Mouse (Mus musculus): ENCODE results near the gene Zc3h12d. TPM values are rescaled to one million over a fixed set of nuclear protein-coding genes. Genes with fewer than 3 reads are reported as not detected.

Gene Zc3h12d
- 0.16 and 0.17 TPM in 2 replicates for polyA plus RNA-seq (2015; fragmentation: Nextera tagmentation; extraction: Ambion mirVana)

DNA sequence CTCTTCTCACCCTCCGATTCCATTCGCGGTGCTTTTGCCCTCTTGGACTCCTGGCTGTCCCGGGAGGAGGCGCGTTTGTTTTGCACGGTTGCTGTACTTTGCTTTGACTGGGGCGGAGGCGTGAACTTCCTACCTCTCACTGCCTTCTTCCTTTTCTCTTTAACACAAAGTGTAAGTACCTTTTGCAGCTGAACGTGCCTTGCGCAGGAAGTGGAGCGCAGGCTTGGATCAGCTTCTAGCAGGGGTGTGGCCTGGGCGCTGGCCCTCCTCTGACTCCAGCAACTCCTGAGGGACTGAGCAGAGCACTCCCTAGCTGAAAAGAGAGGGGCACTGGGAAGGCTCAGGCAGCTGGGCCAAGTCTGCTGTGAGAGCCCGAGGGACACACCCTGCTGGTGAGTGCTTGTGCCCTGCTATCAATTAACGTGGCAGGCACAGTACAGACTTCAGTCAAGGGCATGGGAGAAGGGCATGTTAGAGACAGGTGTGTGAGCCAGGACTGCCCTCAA, at the start of gene Zc3h12d:
TSS of gene Zc3h12d (plus strand) at position 300 of the 506 bp plus-strand sequence.
- peak within 1 kb of the TSS; percentile 51 for H3K9ac ChIP-seq (replicated peaks; ENCODE audit: low read length)
- under 1% methylated on average over 15 of the region's 15 CpGs for WGBS

DNA sequence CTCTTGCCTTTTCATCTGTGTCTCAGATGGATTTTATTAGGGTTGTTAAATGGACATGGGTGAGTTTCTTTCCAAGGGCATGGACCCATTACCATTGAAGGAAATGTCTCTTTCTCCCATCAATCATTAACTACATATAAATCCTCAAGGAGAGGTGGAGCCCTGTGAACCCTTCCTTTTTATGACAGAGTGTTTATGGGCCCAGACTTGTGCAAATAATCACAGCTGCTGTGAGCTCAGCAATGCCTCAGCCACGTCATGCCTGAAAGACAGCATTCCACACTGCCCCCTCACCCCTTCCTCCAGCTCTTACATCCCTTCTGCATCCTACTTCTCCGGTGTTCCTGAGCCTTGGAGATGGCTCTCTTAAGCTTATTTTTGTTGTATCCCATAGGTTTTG, 45.0 kb upstream of the Zc3h12d start:
- 41% methylated on average over 2 of the region's 2 CpGs for WGBS
- Histone ChIP-seq H3K4me2 (replicated peaks; ENCODE audit: low read depth, low read length) (no peak overlapping the region), H3K4me3 (ENCODE audit: low read length) (no peak overlapping the region), H3K27me3 (ENCODE audit: insufficient read depth, low read length) (no peaks in the 10 kb centered on the region), H3K4me1 (ENCODE audit: insufficient read depth, low read length) (peaks cover 3% of the 10 kb centered on the region; the same call in 1 of the 2 replicates), H3K9me3 (ENCODE audit: low read length) (no peaks in the 10 kb centered on the region), H3K27ac (ENCODE audit: low read length) (no peak overlapping the region), H3K9ac (replicated peaks; ENCODE audit: low read length) (no peak overlapping the region), H3K36me3 (ENCODE audit: insufficient read depth, low read length) (peaks cover 15% of the 10 kb centered on the region)
- no peak for ATAC-seq (ENCODE audit: low FRiP score, low TSS enrichment)

More for the DNA sequence above, at the start of gene Zc3h12d:
- ATAC-seq (ENCODE audit: low FRiP score, low TSS enrichment): peak; percentile 94
- no peaks in the 10 kb centered on the region for H3K9me3 ChIP-seq (ENCODE audit: low read length)
- H3K27me3 ChIP-seq (ENCODE audit: insufficient read depth, low read length): no peaks in the 10 kb centered on the region
- no peaks in the 10 kb centered on the region for H3K36me3 ChIP-seq (ENCODE audit: insufficient read depth, low read length)
- peaks cover 11% of the 10 kb centered on the region for H3K4me1 ChIP-seq (ENCODE audit: insufficient read depth, low read length)
- H3K27ac ChIP-seq (ENCODE audit: low read length): no peak within 1 kb of the TSS
- H3K4me2 ChIP-seq (replicated peaks; ENCODE audit: low read depth, low read length): peak within 1 kb of the TSS; percentile 63
- peak within 1 kb of the TSS; percentile 39 for H3K4me3 ChIP-seq (ENCODE audit: low read length)

DNA sequence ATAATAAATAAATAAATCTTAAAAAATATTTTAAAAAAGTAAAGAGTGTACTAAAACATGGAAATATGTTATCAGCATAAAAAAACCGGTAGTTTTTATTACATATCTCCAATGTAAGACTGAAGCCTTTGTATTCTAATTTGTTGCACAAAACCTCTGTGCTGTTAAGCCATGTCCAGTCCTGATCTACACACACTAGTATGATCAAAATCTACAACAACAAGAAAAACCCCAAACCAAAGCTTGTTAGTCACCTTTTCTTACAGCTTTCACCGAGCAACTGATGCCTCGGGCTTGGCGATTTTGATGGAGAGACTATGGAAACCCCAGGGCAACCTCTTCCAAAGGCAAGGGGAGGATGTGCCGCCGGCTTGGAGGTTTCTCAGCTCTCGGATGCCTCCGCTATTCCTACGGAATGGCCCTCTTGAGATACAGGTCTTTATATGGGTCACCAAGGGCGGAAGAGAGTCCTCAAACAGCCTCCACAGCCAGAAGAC, 40.0 kb upstream of the Zc3h12d start:
- no peaks in the 10 kb centered on the region for H3K9me3 ChIP-seq (ENCODE audit: low read length)
- peak overlapping the region; percentile 80 for H3K4me3 ChIP-seq (ENCODE audit: low read length)
- peak overlapping the region; percentile 87 for H3K9ac ChIP-seq (replicated peaks; ENCODE audit: low read length)
- WGBS: under 1% methylated on average over 10 of the region's 10 CpGs
- peak overlapping the region; percentile 41; the same call in 1 of the 2 replicates for H3K27ac ChIP-seq (ENCODE audit: low read length)
- H3K36me3 ChIP-seq (ENCODE audit: insufficient read depth, low read length): peaks cover 26% of the 10 kb centered on the region
- H3K27me3 ChIP-seq (ENCODE audit: insufficient read depth, low read length): no peaks in the 10 kb centered on the region
- H3K4me1 ChIP-seq (ENCODE audit: insufficient read depth, low read length): peaks cover 13% of the 10 kb centered on the region
- peak; percentile 23; the same call in 1 of the 2 replicates for ATAC-seq (ENCODE audit: low FRiP score, low TSS enrichment)
- peak overlapping the region; percentile 59 for H3K4me2 ChIP-seq (replicated peaks; ENCODE audit: low read depth, low read length)

- Histone ChIP-seq H3K36me3 (ENCODE audit: insufficient read depth, low read length) (peaks cover 27% of the 10 kb centered on the region), H3K9me3 (ENCODE audit: low read length) (no peaks in the 10 kb centered on the region), H3K4me2 (replicated peaks; ENCODE audit: low read depth, low read length) (peak within 1 kb of the TSS; percentile 64), H3K4me3 (ENCODE audit: low read length) (peak within 1 kb of the TSS; percentile 80), H3K9ac (replicated peaks; ENCODE audit: low read length) (peak within 1 kb of the TSS; percentile 87), H3K27me3 (ENCODE audit: insufficient read depth, low read length) (no peaks in the 10 kb centered on the region), H3K27ac (ENCODE audit: low read length) (peak within 1 kb of the TSS; percentile 41; the same call in 1 of the 2 replicates), H3K4me1 (ENCODE audit: insufficient read depth, low read length) (peaks cover 13% of the 10 kb centered on the region)
- peak; percentile 94 for ATAC-seq (ENCODE audit: low FRiP score, low TSS enrichment)
- WGBS: under 1% methylated on average over 52 of the region's 52 CpGs
Measured at GRCm38 (mm10) chr10:7792751-7793385, 39.4 kb upstream of the Zc3h12d start, which contains the start of the genes Ginm1 and Ppil4. TSS of gene Ginm1 (minus strand) at chr10:7792824. TSS of gene Ppil4 (plus strand) at chr10:7792891.

- Histone ChIP-seq H3K4me2 (replicated peaks; ENCODE audit: low read depth, low read length) (no peak overlapping the region), H3K9ac (replicated peaks; ENCODE audit: low read length) (no peak overlapping the region), H3K4me3 (ENCODE audit: low read length) (no peak overlapping the region), H3K27me3 (ENCODE audit: insufficient read depth, low read length) (no peaks in the 10 kb centered on the region), H3K36me3 (ENCODE audit: insufficient read depth, low read length) (peaks cover 58% of the 10 kb centered on the region), H3K9me3 (ENCODE audit: low read length) (no peaks in the 10 kb centered on the region), H3K4me1 (ENCODE audit: insufficient read depth, low read length) (no peaks in the 10 kb centered on the region), H3K27ac (ENCODE audit: low read length) (no peak overlapping the region)
- ATAC-seq (ENCODE audit: low FRiP score, low TSS enrichment): no peak
- 92% methylated on average over 3 of the region's 3 CpGs for WGBS
Measured at GRCm38 (mm10) chr10:7801258-7801657, 31.0 kb upstream of the Zc3h12d start.

GRCm38 (mm10) chr10:7802519-7803140, 29.6 kb upstream of the Zc3h12d start:
- Histone ChIP-seq H3K27ac (ENCODE audit: low read length) (no peak overlapping the region), H3K4me2 (replicated peaks; ENCODE audit: low read depth, low read length) (no peak overlapping the region), H3K36me3 (ENCODE audit: insufficient read depth, low read length) (peaks cover 50% of the 10 kb centered on the region), H3K27me3 (ENCODE audit: insufficient read depth, low read length) (no peaks in the 10 kb centered on the region), H3K9ac (replicated peaks; ENCODE audit: low read length) (no peak overlapping the region), H3K4me3 (ENCODE audit: low read length) (no peak overlapping the region), H3K4me1 (ENCODE audit: insufficient read depth, low read length) (no peaks in the 10 kb centered on the region), H3K9me3 (ENCODE audit: low read length) (no peaks in the 10 kb centered on the region)
- 89% methylated on average over 2 of the region's 2 CpGs for WGBS
- ATAC-seq (ENCODE audit: low FRiP score, low TSS enrichment): no peak

DNA sequence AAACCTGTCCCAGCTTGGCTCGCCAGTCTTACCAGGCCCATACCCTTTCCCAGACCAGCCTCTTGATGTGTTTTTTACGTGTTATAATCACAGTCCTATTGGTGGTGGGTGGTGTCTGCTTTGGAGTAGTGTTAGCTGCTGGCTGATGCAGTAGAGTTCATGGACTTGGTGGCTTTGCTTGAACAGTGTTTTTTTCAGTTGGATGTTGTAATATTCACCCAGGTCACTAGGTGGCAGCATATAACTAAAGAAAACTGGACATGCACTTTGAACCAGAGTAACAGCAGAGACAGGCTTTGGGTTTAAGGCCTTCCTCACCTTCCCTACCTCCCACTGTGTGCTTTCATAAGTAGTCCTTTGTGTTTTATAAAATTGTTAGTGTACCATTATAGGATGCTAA, 22.3 kb upstream of the Zc3h12d start:
- H3K36me3 ChIP-seq (ENCODE audit: insufficient read depth, low read length): peaks cover 34% of the 10 kb centered on the region
- ATAC-seq (ENCODE audit: low FRiP score, low TSS enrichment): no peak
- WGBS: 50% methylated on average over 2 of the region's 2 CpGs

DNA sequence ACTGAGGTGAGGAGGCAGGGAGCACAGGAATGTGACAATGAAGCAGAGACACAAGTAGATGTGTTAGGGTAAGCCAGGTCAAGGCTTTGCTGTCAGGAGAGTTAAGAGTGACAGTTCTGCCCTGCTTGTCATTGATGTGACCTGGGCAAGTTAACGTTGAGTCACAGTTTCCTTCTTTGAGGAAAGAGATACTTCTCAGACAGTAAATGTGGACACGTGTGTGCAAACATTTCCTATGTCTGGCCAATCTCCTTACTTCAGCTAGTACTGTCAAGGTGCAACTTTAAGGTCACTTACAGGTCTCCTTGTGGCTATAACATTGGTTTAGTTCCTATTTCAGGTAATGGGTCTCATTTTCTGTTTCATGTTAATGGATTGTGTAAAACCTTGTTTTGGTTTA, 15.8 kb upstream of the Zc3h12d start:
- no peaks in the 10 kb centered on the region for H3K4me1 ChIP-seq (ENCODE audit: insufficient read depth, low read length)
- no peak overlapping the region for H3K9ac ChIP-seq (replicated peaks; ENCODE audit: low read length)
- no peaks in the 10 kb centered on the region for H3K27me3 ChIP-seq (ENCODE audit: insufficient read depth, low read length)
- H3K9me3 ChIP-seq (ENCODE audit: low read length): no peaks in the 10 kb centered on the region
- H3K27ac ChIP-seq (ENCODE audit: low read length): no peak overlapping the region
- no peak overlapping the region for H3K4me3 ChIP-seq (ENCODE audit: low read length)
- H3K4me2 ChIP-seq (replicated peaks; ENCODE audit: low read depth, low read length): no peak overlapping the region
- ATAC-seq (ENCODE audit: low FRiP score, low TSS enrichment): no peak
- H3K36me3 ChIP-seq (ENCODE audit: insufficient read depth, low read length): peaks cover 30% of the 10 kb centered on the region
- 84% methylated on average over 2 of the region's 2 CpGs for WGBS

More for the DNA sequence above, 22.3 kb upstream of the Zc3h12d start:
- no peaks in the 10 kb centered on the region for H3K9me3 ChIP-seq (ENCODE audit: low read length)
- no peak overlapping the region for H3K9ac ChIP-seq (replicated peaks; ENCODE audit: low read length)
- H3K4me1 ChIP-seq (ENCODE audit: insufficient read depth, low read length): no peaks in the 10 kb centered on the region
- H3K27me3 ChIP-seq (ENCODE audit: insufficient read depth, low read length): no peaks in the 10 kb centered on the region
- no peak overlapping the region for H3K4me2 ChIP-seq (replicated peaks; ENCODE audit: low read depth, low read length)
- no peak overlapping the region for H3K4me3 ChIP-seq (ENCODE audit: low read length)
- no peak overlapping the region for H3K27ac ChIP-seq (ENCODE audit: low read length)

- H3K36me3 ChIP-seq (ENCODE audit: insufficient read depth, low read length): peaks cover 33% of the 10 kb centered on the region
- H3K9me3 ChIP-seq (ENCODE audit: low read length): no peaks in the 10 kb centered on the region
- no peaks in the 10 kb centered on the region for H3K27me3 ChIP-seq (ENCODE audit: insufficient read depth, low read length)
- H3K4me2 ChIP-seq (replicated peaks; ENCODE audit: low read depth, low read length): no peak overlapping the region
- ATAC-seq (ENCODE audit: low FRiP score, low TSS enrichment): no peak
- no peak overlapping the region for H3K4me3 ChIP-seq (ENCODE audit: low read length)
- H3K27ac ChIP-seq (ENCODE audit: low read length): no peak overlapping the region
- H3K4me1 ChIP-seq (ENCODE audit: insufficient read depth, low read length): no peaks in the 10 kb centered on the region
- no peak overlapping the region for H3K9ac ChIP-seq (replicated peaks; ENCODE audit: low read length)
- WGBS: 91% methylated on average over 4 of the region's 4 CpGs
Measured at GRCm38 (mm10) chr10:7818676-7819075, 13.6 kb upstream of the Zc3h12d start.

Measured in kidney, embryonic 16.5 days (tissue).